Mouse (Mus musculus) forebrain, embryonic 13.5 days (tissue): ENCODE measurements around the gene Ugt2a1. TPM values are rescaled to one million over a fixed set of nuclear protein-coding genes. Genes with fewer than 3 reads are reported as not detected.
A peak's percentile ranks its signal among the peaks of the same experiment; 100 is the strongest.
"Not testable (repeated sequence)": the region's sequence is repeated elsewhere in the genome, so short reads cannot be mapped to it uniquely, and the experiment has no call there.

Experiments
- ATAC-seq: fragments of 200-750 bp; cut with Nextera tagmentation; 2 replicates; pipeline ENCODE4 v1.8.0; 2017
- H3K27ac ChIP-seq: fragments of 300-500 bp; sonication (generic); 2 replicates; pipeline ENCODE4 v1.5.1; 2015; ENCODE audit warnings: inconsistent platforms, mild to moderate bottlenecking, moderate library complexity
- H3K27me3 ChIP-seq: fragments of 300-500 bp; sonication (generic); 2 replicates; pipeline ENCODE4 v1.6.1; 2015; ENCODE audit warnings: mild to moderate bottlenecking, inconsistent platforms
- H3K36me3 ChIP-seq: fragments of 300-500 bp; sonication (generic); 2 replicates; pipeline ENCODE4 v1.6.1; 2015; ENCODE audit warnings: mild to moderate bottlenecking, inconsistent platforms; ENCODE audit not compliant: poor library complexity, severe bottlenecking
- H3K4me1 ChIP-seq: fragments of 300-500 bp; sonication (generic); 2 replicates; pipeline ENCODE4 v1.6.1; 2015; ENCODE audit warnings: inconsistent platforms
- H3K4me2 ChIP-seq: fragments of 300-500 bp; sonication (generic); 2 replicates; pipeline ENCODE4 v1.6.1; 2015; ENCODE audit warnings: inconsistent platforms, mild to moderate bottlenecking, moderate library complexity
- H3K4me3 ChIP-seq: fragments of 300-500 bp; sonication (generic); 2 replicates; pipeline ENCODE4 v1.5.1; 2015; ENCODE audit warnings: mild to moderate bottlenecking, inconsistent platforms
- H3K9ac ChIP-seq: fragments of 300-500 bp; sonication (generic); 2 replicates; pipeline ENCODE4 v1.6.1; 2015; ENCODE audit warnings: mild to moderate bottlenecking, inconsistent platforms
- H3K9me3 ChIP-seq: fragments of 300-500 bp; sonication (generic); replicated peaks from 2 replicates; pipeline ENCODE4 v1.6.1; 2016; ENCODE audit warnings: inconsistent platforms
- WGBS: fragments of 180-500 bp; shearing (Covaris S2); methylation state at CpG from one replicate; pipeline ENCODE4 v1.1.7; 2015; 5-methylcytosine and 5-hydroxymethylcytosine counted together
- polyA plus RNA-seq: library from polyadenylated mRNA; unstranded; fragments of >200 nt; fragmentation: Nextera tagmentation; extraction: Ambion mirVana; gene quantifications from 2 replicates; pipeline ENCODE4 v1.2.1, GENCODE M21; 2015

The Ugt2a1 gene
- polyA plus RNA-seq: not detected in 2 replicates

GRCm38 (mm10) chr5:87490771-87491170 is at the start of gene Ugt2a1:
Gene Ugt2a1 (minus strand): TSS chr5:87490871.
- Histone ChIP-seq H3K4me1 (no peaks in the 10 kb centered on the region), H3K9me3 (no peaks in the 10 kb centered on the region), H3K4me2 (no peak within 1 kb of the TSS), H3K4me3 (no peak within 1 kb of the TSS), H3K36me3 (no peaks in the 10 kb centered on the region), H3K27ac (no peak within 1 kb of the TSS), H3K27me3 (no peaks in the 10 kb centered on the region), H3K9ac (no peak within 1 kb of the TSS)
- WGBS: 88% methylated on average over 1 of the region's 1 CpGs
- ATAC-seq: no peak

- Histone ChIP-seq H3K4me1 (no peaks in the 10 kb centered on the region), H3K9ac (no peak within 1 kb of the TSS), H3K36me3 (no peaks in the 10 kb centered on the region), H3K4me2 (no peak within 1 kb of the TSS), H3K9me3 (no peaks in the 10 kb centered on the region), H3K4me3 (no peak within 1 kb of the TSS), H3K27ac (no peak within 1 kb of the TSS), H3K27me3 (no peaks in the 10 kb centered on the region)
- no peak for ATAC-seq
- 93% methylated on average over 2 of the region's 2 CpGs for WGBS
These were observed 47.4 kb upstream of the Ugt2a1 start, which contains the start of gene Sult1b1 for GRCm38 (mm10) chr5:87538111-87538510. Gene Sult1b1 (minus strand): TSS chr5:87538195.

GRCm38 (mm10) chr5:87535994-87536644 is 45.4 kb upstream of the Ugt2a1 start:
- no peak overlapping the region for H3K9ac ChIP-seq
- H3K27me3 ChIP-seq: no peaks in the 10 kb centered on the region
- no peak for ATAC-seq
- H3K36me3 ChIP-seq: no peaks in the 10 kb centered on the region
- no peak overlapping the region for H3K27ac ChIP-seq
- no peak overlapping the region for H3K4me2 ChIP-seq
- H3K9me3 ChIP-seq: no peaks in the 10 kb centered on the region
- H3K4me1 ChIP-seq: no peaks in the 10 kb centered on the region
- no peak overlapping the region for H3K4me3 ChIP-seq
- WGBS: 45% methylated on average over 4 of the region's 4 CpGs

- H3K36me3 ChIP-seq: no peaks in the 10 kb centered on the region
- H3K4me2 ChIP-seq: no peak overlapping the region
- no peaks in the 10 kb centered on the region for H3K4me1 ChIP-seq
- no peak overlapping the region for H3K27ac ChIP-seq
- H3K9ac ChIP-seq: no peak overlapping the region
- no peaks in the 10 kb centered on the region for H3K9me3 ChIP-seq
- 67% methylated on average over 2 of the region's 2 CpGs for whole genome bisulfite sequencing
- H3K27me3 ChIP-seq: no peaks in the 10 kb centered on the region
- ATAC-seq: no peak
- H3K4me3 ChIP-seq: no peak overlapping the region
These were observed 41.6 kb upstream of the Ugt2a1 start for GRCm38 (mm10) chr5:87532288-87532687.

GRCm38 (mm10) chr5:87523561-87523960 is 32.9 kb upstream of the Ugt2a1 start:
- not testable (repeated sequence) for ATAC-seq, H3K36me3 ChIP-seq, H3K9me3 ChIP-seq, H3K4me1 ChIP-seq, H3K4me3 ChIP-seq, H3K27me3 ChIP-seq, H3K9ac ChIP-seq, H3K27ac ChIP-seq, H3K4me2 ChIP-seq
- WGBS: 98% methylated on average over 2 of the region's 2 CpGs

- no peak overlapping the region for H3K4me3 ChIP-seq
- ATAC-seq: no peak
- WGBS: 40% methylated on average over 4 of the region's 4 CpGs
- H3K4me2 ChIP-seq: no peak overlapping the region
- H3K9me3 ChIP-seq: no peaks in the 10 kb centered on the region
- no peaks in the 10 kb centered on the region for H3K27me3 ChIP-seq
- H3K4me1 ChIP-seq: no peaks in the 10 kb centered on the region
- no peaks in the 10 kb centered on the region for H3K36me3 ChIP-seq
- no peak overlapping the region for H3K9ac ChIP-seq
- no peak overlapping the region for H3K27ac ChIP-seq
These were observed 15.2 kb upstream of the Ugt2a1 start for GRCm38 (mm10) chr5:87505776-87506458.

GRCm38 (mm10) chr5:87502687-87503086 is 12.0 kb upstream of the Ugt2a1 start:
- Histone ChIP-seq H3K9me3 (no peaks in the 10 kb centered on the region), H3K4me2 (no peak overlapping the region), H3K4me3 (no peak overlapping the region), H3K27me3 (no peaks in the 10 kb centered on the region), H3K27ac (no peak overlapping the region), H3K36me3 (no peaks in the 10 kb centered on the region), H3K9ac (no peak overlapping the region), H3K4me1 (no peaks in the 10 kb centered on the region)
- 29% methylated on average over 1 of the region's 1 CpGs for WGBS
- no peak for ATAC-seq

GRCm38 (mm10) chr5:87499341-87499740 is 8.7 kb upstream of the Ugt2a1 start:
- no peaks in the 10 kb centered on the region for H3K27me3 ChIP-seq
- no peaks in the 10 kb centered on the region for H3K9me3 ChIP-seq
- H3K4me1 ChIP-seq: no peaks in the 10 kb centered on the region
- ATAC-seq: no peak
- H3K36me3 ChIP-seq: no peaks in the 10 kb centered on the region
- no peak overlapping the region for H3K9ac ChIP-seq
- no peak overlapping the region for H3K4me2 ChIP-seq
- H3K27ac ChIP-seq: no peak overlapping the region
- no peak overlapping the region for H3K4me3 ChIP-seq

GRCm38 (mm10) chr5:87498936-87499335 is 8.3 kb upstream of the Ugt2a1 start:
- no peak overlapping the region for H3K9ac ChIP-seq
- no peak overlapping the region for H3K27ac ChIP-seq
- H3K4me1 ChIP-seq: no peaks in the 10 kb centered on the region
- ATAC-seq: no peak
- no peaks in the 10 kb centered on the region for H3K27me3 ChIP-seq
- no peaks in the 10 kb centered on the region for H3K36me3 ChIP-seq
- H3K4me2 ChIP-seq: no peak overlapping the region
- no peak overlapping the region for H3K4me3 ChIP-seq
- H3K9me3 ChIP-seq: no peaks in the 10 kb centered on the region

- H3K4me2 ChIP-seq, ATAC-seq, H3K27me3 ChIP-seq, H3K4me1 ChIP-seq, H3K9ac ChIP-seq, H3K36me3 ChIP-seq, H3K9me3 ChIP-seq, H3K4me3 ChIP-seq, H3K27ac ChIP-seq: not testable (repeated sequence)
- WGBS: 84% methylated on average over 1 of the region's 1 CpGs
These were observed 4.0 kb downstream of the Ugt2a1 start, which contains the start of gene Gm43638 for GRCm38 (mm10) chr5:87486706-87487105. Gene Gm43638 (minus strand): TSS chr5:87486806.

- no peak for ATAC-seq
- no peaks in the 10 kb centered on the region for H3K9me3 ChIP-seq
- H3K4me1 ChIP-seq: no peaks in the 10 kb centered on the region
- H3K27ac ChIP-seq: no peak within 1 kb of the TSS
- WGBS: 75% methylated on average over 5 of the region's 5 CpGs
- no peak within 1 kb of the TSS for H3K4me3 ChIP-seq
- H3K4me2 ChIP-seq: no peak within 1 kb of the TSS
- no peaks in the 10 kb centered on the region for H3K36me3 ChIP-seq
- H3K9ac ChIP-seq: no peak within 1 kb of the TSS
- H3K27me3 ChIP-seq: no peaks in the 10 kb centered on the region
These were observed 8.5 kb downstream of the Ugt2a1 start, which contains the start of gene Ugt2a2 for GRCm38 (mm10) chr5:87482160-87482559. Gene Ugt2a2 (minus strand): TSS chr5:87482260.

GRCm38 (mm10) chr5:87458810-87459209 is 31.9 kb downstream of the Ugt2a1 start:
- H3K4me3 ChIP-seq: no peak overlapping the region
- no peaks in the 10 kb centered on the region for H3K27me3 ChIP-seq
- H3K4me1 ChIP-seq: no peaks in the 10 kb centered on the region
- no peaks in the 10 kb centered on the region for H3K36me3 ChIP-seq
- H3K9me3 ChIP-seq: no peaks in the 10 kb centered on the region
- no peak overlapping the region for H3K27ac ChIP-seq
- H3K9ac ChIP-seq: no peak overlapping the region
- H3K4me2 ChIP-seq: no peak overlapping the region
- ATAC-seq: 0 out of 2 replicates have a peak, but pooled peaks have one; percentile 41
- WGBS: 5% methylated on average over 1 of the region's 1 CpGs
